Mouse (Mus musculus) thymus, postnatal 25 days (tissue): ENCODE measurements at regions not wholly inside any gene's neighbourhood (a gene's known extent, or its start where the extent isn't known, plus 50 kb on each side); places are given as distances from the start of the nearest gene placed in this dataset.
"Not testable (repeated sequence)": the region's sequence is repeated elsewhere in the genome, so short reads cannot be mapped to it uniquely, and the experiment has no call there.

Experiments
- DNase-seq: peaks from one replicate; pipeline ENCODE4 v3.0.0; 2022

DNA sequence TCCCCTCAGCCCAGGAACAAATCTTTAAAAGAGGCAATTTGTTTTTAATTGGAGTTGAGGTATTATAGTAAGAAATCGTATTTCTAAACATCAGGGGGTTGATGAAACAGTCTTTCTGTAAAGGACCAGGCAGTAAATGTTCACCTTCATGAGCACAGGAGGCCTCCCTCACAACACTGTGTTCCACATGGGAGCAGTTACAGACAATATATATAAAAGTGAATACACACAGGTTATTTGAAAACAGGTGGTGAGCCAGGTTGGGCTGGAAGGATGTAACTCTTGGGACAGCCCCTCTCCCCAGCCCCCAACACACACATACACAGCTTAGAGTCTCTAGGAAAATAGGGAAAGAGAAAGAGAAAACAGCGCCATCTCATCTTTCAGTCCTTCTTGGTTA lies 105.8 kb upstream of the Dyrk2 start:
- no peak for DNase-seq

DNA sequence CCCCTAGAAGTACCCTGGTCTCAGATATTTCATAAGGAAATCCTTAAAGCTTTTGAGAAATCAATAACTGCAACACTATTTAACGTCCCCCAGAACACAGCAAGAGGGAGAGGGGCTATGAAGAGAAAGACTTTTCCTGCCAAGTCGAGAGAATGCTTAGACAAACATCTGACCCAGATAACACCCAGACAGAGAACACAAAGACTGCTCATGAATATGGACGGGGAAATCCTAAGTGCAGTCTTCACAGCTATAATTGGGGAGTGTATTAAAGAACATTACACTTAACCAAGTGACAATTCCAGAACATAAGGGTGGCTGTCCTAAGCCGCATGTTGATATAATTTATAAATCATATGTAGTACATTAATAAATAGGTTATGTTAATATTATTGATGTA lies 103.3 kb upstream of the Dyrk2 start:
- no peak for DNase-seq

DNA sequence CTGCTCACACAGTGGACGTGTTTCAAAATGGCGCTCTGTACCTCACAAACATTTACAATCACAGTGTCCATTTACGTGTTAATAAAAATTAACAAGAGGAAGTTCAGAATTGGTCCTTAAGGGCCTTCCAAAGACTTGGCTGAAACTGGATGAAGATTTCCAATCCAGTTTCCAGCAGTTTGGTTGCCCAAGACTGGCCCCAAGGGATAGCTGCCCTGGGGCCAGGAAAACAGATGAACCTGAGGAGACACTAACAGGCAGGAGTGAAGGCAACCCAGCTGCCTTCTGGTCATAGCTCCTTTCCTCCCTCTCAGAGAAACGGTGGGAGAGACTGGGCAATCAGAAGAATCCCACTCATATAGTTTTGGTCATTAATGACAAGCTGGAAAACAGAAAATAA lies 102.6 kb upstream of the Dyrk2 start:
- no peak for DNase-seq

DNA sequence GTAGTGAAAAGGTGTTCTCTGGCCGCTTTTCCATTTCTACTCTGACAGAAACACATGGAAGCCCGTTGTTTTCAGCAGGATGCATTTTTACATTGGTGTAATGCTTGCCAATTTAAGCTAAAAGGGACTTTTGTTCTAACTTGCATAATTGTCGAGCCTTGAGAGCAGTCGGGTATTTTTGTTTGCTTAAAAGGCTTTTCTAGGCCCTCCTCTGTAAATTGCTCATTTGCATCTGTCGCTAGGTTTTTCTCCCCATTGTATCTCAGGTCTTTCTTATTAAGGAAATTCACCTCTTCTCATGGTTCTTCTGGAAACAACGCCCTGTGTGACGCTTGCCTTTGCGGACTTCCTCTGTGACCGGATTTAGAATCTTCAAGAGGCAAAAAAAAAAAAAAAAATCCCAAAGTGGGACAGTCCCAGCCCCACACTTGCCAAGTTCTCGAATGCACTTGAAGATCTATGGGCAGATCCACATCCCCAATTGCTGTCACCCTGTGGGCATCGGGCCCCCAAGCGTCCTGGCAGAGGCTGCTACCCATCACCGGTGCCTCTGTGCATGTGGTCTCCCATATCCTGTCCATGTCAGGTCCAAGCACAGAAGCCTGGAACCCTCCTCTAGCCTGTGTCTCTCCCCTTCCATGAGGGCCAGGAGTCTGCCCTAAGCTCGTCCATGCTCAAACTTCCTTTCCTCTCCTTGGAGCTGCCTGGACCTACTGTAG lies 100.6 kb upstream of the Dyrk2 start:
- DNase-seq = no peak

DNA sequence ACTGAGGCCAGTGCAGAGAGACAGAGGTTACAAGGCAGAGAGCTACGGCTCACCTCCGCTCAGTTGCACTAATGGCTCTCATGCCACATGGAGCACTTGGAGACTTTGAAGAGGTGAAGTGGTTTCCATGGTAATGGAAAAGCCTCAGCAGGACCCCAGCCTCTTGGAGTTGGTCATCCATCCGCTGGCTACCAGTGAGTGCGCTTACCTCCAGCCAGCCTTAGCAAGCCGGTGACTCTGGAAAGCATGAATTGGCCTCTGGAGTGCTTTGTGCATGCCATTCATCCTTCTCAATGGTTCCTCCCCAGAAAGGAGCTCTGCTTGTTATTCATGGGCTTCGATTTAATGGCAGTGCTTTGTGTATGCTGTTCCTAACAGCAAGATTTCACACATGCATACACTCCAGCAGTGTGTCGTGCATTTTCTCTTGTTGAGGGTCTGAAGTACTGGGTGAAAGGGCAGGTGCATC lies 91.7 kb upstream of the Dyrk2 start:
- no peak for DNase-seq

DNA sequence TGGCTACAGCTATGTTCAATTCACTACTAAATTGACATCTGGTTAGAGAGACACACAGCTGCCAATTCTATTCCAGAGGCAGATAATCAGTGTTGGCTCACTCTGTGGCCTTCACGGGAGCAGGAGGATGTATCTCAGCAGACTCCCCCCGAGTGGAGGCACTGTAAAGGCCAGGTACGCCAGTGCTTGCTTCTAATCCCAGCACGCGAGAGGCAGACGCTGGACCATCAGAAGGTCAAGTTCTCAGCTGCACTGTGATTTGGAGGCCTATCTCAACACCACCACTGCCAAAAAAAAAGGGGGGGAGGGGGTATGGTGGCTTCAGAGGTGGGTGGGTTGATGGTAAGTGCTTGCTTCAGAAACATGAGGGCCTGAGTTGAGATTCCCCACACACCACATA lies 90.1 kb upstream of the Dyrk2 start:
- DNase-seq = no peak

DNA sequence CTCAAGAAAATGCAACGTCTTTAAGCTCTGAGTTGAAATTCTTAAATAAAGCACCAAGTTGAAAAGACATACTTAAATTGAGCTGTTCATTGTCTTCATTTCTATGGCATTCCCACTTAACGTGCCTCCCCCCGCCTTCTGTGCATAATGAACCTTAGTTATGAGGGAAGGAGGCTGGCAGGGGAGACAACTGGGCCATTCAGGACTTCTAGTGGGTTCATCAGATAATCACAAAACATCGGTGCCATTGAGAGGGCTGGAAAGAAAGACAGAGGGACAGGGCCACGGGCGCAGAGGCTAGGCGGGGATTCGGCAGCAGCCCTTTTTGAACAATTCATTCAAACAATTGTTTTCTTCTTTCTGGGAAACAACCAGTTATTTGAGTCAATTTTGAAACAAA lies 89.6 kb upstream of the Dyrk2 start:
- no peak for DNase-seq

DNA sequence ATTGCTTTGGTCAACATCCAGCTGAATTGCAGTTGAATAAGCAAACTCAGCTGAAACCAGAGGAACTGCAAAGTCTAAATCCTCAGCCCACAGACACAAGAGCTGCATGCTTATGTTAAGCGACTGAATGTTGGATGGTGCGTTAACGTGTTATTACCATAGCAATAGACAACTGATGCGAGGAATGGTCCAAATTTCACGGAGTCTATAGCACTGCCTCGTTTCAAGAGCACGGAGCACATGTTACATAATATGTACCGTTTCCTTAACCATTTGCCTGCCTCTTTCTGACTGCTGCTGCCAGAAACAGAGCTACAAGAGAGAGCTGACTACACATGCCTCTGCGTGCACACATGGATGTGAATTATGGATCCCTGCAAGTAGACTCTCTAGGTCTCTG lies 86.3 kb upstream of the Dyrk2 start:
- DNase-seq = no peak

DNA sequence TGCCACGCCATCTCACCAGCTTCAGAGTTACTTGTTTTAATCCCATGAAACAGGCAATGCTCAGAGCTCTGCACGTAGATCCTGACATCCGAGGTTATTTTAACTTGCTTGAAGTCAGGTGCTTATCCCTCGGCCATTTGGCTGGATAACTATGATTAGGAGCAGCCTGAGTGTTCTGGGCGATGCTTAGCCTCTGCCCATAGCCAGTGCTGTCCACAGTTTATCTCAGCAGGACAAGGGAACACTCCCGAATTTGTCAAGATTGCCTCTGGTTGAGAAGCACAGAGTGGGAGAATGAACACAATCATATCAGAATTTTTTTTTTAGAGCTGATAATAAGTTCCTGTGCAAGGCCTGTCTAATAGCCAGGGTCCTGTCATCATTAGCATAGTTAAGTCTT lies 83.4 kb upstream of the Dyrk2 start:
- no peak for DNase-seq

DNA sequence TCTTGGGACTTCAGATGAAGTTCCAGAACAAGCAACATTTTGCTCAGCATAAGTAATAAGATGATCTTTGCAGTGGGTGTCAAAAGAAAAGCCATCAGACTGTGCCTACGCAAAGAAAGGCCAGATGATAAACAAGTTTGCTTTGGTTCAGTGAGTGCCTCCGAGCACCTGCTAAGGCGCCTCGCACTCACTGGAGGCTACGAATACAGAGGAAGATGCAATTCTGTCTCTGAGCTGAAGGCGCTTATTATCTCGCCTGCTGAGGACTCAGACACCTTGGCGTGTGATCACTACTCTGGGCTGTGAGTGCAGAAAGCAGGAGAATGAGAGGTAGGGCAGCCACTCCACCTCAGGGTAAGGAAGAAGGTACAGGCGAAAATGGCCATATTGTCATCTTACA lies 82.7 kb upstream of the Dyrk2 start:
- DNase-seq = no peak

DNA sequence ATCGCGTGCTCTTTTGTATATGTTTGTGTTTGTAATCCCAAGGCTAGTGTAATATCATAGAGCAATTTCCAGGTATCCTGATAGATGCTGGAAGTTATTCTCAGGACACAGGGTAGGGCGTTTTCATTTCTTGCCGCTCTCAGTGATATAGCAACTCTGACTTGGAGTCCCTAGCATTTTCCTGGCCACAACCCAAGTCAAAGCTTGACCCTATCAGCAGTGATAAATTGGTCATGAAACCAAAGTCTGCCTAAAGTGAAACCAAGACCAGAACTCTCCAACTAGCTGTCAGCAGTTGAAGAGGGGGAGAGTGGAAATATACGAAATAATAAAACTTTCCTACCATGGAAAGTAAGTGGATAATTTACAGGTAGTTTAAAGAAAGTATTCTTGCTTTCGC lies 77.7 kb upstream of the Dyrk2 start:
- DNase-seq = no peak

DNA sequence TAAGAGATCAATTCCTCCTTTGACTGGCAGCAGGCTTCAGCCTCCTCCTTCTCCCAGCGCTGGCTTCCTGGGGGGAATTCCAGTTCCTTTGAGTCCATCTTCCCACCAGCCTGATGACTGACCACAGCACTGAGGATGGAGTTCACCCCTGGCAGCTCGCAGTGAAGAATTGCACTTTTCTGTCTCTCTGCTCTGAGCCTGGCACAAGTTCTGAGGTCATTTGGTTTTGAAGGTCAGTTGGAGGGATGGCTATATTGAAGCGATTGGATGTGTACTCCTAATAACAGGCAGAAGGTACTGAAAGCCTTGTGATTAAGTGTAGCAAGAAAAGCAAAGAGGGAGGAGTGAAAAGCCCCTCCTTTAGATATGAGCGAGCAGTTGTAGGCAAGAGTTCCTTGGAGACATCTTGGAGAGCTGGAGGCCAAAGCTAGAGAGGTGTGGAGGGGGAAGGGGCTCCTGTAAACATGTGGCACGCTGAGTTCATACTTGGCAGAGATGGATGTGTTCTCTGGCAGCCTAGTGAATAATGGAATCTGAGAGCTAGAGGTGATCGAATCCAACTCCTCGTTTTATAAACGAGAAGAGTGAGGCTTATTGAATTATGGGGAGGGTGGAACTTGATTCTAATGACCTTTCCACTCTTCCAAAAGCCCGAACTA lies 77.1 kb upstream of the Dyrk2 start:
- DNase-seq = no peak

DNA sequence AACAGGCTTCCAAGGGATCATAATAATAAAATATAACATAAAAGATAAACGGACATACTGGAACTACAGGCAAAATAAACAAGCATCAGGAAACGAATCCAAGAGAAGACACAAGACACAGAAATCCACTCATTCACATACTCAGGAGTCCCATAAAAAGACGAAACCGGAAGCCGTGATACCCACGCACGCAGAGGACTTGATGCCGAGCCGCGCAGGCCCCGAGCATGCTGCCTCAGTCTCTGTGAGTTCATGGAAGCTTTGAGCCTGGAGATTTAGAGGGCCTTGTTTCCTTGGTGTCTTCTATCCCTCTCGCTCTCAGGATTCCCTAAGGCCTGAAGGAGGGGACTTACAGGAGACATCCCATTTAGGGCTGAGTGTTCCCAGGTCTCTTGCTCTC lies 57.3 kb upstream of the Dyrk2 start:
- no peak for DNase-seq

DNA sequence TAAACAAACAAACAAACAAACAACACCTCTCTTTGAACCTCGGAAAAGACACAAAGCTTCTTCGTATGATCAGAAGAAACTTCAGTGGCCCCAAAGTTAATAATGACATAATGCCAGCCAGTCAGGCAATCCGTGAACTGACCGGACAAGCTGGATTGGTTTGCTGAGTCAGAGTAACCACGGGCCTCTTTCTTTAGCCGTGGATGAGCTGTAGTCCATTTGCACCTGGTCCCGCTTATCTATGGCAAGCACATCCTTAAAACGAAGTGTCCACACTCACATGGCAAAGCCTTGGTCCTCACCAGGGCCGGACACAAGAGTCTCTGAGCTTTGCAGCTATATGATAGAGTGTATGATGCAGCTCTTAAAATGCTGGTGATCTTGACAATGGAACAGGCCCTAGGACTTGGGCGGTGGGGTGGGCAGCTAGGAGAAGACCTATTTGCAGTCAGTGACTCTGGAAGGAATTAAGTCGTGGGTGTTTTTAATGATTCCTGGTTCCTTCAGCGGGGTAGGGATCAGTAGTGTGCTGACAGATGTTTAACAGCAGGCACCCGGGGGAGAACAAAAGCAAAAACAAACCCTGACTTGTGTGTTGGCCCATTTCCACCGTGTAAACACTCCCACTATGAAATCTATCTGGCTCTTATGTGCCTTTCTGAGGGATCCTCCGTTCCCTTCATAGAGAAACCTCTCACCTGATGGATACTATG lies 53.6 kb upstream of the Dyrk2 start:
- no peak for DNase-seq

DNA sequence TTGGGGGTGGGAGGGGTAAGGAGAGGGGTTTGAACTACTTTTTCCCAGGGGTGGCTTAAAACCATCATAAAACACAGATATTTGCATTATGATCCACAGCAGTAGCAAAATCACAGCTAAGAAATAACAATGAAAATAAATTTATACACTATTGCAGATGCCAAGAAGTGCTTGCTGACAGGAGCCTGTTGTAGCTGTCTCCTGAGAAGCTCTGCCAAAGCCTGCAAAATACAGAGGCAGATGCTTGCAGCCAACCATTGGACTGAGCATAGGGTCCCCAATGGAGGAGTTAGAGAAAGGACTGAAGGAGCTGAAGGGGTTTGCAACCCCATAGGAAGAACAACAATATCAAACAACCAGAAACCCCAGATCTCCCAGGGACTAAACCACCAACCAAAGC lies 52.1 kb upstream of the Dyrk2 start:
- DNase-seq = not testable (repeated sequence)
